Mouse (Mus musculus) embryonic facial prominence, embryonic 14.5 days (tissue): ENCODE data around the gene Snx29. TPM values are rescaled to one million over a fixed set of nuclear protein-coding genes. Genes with fewer than 3 reads are reported as not detected.

Experiments used
- ATAC-seq: fragments of 200-750 bp; cut with Nextera tagmentation; 2 replicates; pipeline ENCODE4 v1.8.0; 2017; ENCODE audit warnings: low read depth, moderate number of reproducible peaks, moderate TSS enrichment
- DNase-seq: peaks from one replicate; pipeline ENCODE4 v3.0.0-alpha.2; 2015; ENCODE audit warnings: low spot score
- H3K27ac ChIP-seq: fragments of 300-500 bp; sonication (generic); replicated peaks from 2 replicates; pipeline ENCODE4 v1.5.1; 2014; ENCODE audit warnings: low read depth, mild to moderate bottlenecking, low read length, moderate library complexity
- H3K27me3 ChIP-seq: fragments of 300-500 bp; sonication (generic); replicated peaks from 2 replicates; pipeline ENCODE4 v1.6.1; 2014; ENCODE audit warnings: low read length; ENCODE audit not compliant: control insufficient read depth, insufficient read depth
- H3K36me3 ChIP-seq: fragments of 300-500 bp; sonication (generic); 2 replicates; pipeline ENCODE4 v1.6.1; 2014; ENCODE audit warnings: low read length, mixed read lengths; ENCODE audit not compliant: control insufficient read depth, insufficient read depth
- H3K4me1 ChIP-seq: fragments of 300-500 bp; sonication (generic); 2 replicates; pipeline ENCODE4 v1.6.1; 2014; ENCODE audit warnings: antibody characterized with exemption, low read length; ENCODE audit not compliant: control insufficient read depth, insufficient read depth
- H3K4me2 ChIP-seq: fragments of 300-500 bp; sonication (generic); 2 replicates; pipeline ENCODE4 v1.6.1; 2014; ENCODE audit warnings: low read depth, mild to moderate bottlenecking, low read length, moderate library complexity, mixed read lengths
- H3K4me3 ChIP-seq: fragments of 300-500 bp; sonication (generic); 2 replicates; pipeline ENCODE4 v1.5.1; 2014; ENCODE audit warnings: low read depth, mild to moderate bottlenecking, low read length
- H3K9ac ChIP-seq: fragments of 300-500 bp; sonication (generic); 2 replicates; pipeline ENCODE4 v1.6.1; 2014; ENCODE audit warnings: low read depth, mild to moderate bottlenecking, low read length, moderate library complexity, mixed read lengths
- H3K9me3 ChIP-seq: fragments of 300-500 bp; sonication (generic); 2 replicates; pipeline ENCODE4 v1.6.1; 2016; ENCODE audit warnings: low read length; ENCODE audit not compliant: control insufficient read depth
- WGBS: fragments of 180-500 bp; shearing (Covaris S2); extraction: QIAGEN DNeasy Blood & Tissue Kit; methylation state at CpG from one replicate; pipeline ENCODE4 v1.1.7; 2014; 5-methylcytosine and 5-hydroxymethylcytosine counted together
- polyA plus RNA-seq: library from polyadenylated mRNA; unstranded; fragments of >200 nt; fragmentation: Nextera tagmentation; extraction: Ambion mirVana; gene quantifications from 2 replicates; pipeline ENCODE4 v1.2.1, GENCODE M21; 2014

The Snx29 gene
- polyA plus RNA-seq, 1 experiment from 2014 or later = 9.7 TPM

DNA sequence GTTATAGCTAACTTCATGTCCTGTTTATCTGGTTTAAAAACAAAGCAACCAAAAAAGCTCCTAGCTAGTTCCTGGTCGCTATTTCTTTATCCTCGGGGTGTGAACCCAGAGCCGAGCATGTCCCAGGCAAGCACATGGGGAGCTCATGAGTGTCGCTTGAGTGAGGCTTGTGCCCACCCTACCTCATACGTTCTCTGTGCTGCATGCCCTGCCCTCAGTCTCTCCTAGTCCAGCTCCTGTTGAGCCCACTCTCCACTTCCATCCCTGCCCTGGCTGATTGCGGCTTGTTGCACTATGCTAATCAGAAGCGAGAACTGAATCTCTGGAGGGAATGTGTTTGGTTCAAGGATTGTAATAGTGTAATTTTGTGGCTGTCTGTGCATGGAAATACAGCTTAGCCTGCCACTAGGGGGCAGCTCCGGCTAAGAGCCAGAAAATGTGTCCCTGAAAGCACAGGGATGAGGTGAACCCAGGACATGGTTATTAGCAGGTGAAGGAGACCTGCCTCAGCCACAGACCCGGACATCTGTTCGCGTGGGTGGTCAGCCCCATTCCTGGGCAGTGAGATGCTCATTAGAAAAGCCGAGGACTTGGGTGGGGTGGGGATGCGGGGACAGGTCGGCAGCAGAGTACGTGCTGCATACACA lies 145.9 kb downstream of the Snx29 start:
- H3K4me2 ChIP-seq = no peak overlapping the region
- no peaks in the 10 kb centered on the region for H3K9me3 ChIP-seq
- 0 out of 2 replicates have a peak, but pooled peaks have one; percentile 37 for ATAC-seq
- peak; percentile 68 for DNase-seq
- WGBS = 56% methylated on average over 15 of the region's 15 CpGs
- H3K27ac ChIP-seq = no peak overlapping the region
- H3K4me1 ChIP-seq = no peaks in the 10 kb centered on the region
- H3K27me3 ChIP-seq = no peaks in the 10 kb centered on the region
- no peak overlapping the region for H3K4me3 ChIP-seq
- no peak overlapping the region for H3K9ac ChIP-seq
- H3K36me3 ChIP-seq = no peaks in the 10 kb centered on the region

DNA sequence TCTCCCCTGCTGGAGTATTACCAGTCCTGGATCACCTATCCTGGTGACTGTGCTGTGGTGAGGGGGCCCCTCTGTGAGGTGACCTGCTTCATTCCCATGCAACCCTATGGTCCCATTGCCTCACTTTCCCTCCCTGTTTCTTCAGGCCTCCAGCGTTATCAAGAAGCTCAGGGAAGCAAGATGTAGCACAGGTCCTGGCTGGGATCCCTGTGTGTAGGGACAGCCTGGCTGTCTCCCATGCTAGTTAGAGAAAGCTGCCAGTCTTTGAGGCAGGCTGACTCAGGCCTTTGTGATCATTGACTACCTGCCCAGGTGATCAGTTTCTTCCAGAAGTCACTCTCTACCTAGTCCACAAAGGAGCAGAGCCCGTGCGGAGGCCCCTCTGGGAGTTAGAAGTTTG lies 146.8 kb downstream of the Snx29 start:
- DNase-seq (no peak), ATAC-seq (no peak)
- Histone ChIP-seq H3K9me3 (no peaks in the 10 kb centered on the region), H3K27ac (no peak overlapping the region), H3K36me3 (no peaks in the 10 kb centered on the region), H3K27me3 (no peaks in the 10 kb centered on the region), H3K4me3 (no peak overlapping the region), H3K9ac (no peak overlapping the region), H3K4me2 (no peak overlapping the region), H3K4me1 (no peaks in the 10 kb centered on the region)
- 95% methylated on average over 3 of the region's 3 CpGs for WGBS

DNA sequence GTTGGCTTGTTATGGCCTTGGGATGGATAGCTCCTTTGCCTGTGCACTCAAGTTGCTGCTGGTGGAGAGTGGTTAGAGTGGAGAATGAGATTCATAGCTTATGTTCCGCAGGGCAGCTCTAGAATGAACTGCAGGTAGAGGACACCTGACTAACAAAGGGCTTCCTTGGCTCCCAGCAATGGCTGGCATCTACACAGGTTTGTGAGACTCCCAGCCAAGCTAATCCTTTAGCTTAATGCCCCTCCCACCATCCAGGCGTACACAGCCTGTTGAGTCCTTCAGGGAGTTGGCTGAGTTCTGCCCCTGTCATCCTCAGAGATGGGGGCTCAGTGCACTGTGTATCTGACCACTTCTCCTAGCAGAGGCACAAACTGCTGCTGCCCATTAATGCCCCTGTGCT lies 148.5 kb downstream of the Snx29 start:
- Histone ChIP-seq H3K36me3 (no peaks in the 10 kb centered on the region), H3K27me3 (no peaks in the 10 kb centered on the region), H3K9me3 (no peaks in the 10 kb centered on the region), H3K4me2 (no peak overlapping the region), H3K4me1 (no peaks in the 10 kb centered on the region), H3K4me3 (no peak overlapping the region), H3K9ac (no peak overlapping the region), H3K27ac (no peak overlapping the region)
- 93% methylated on average over 2 of the region's 2 CpGs for WGBS
- ATAC-seq = no peak
- DNase-seq = no peak

DNA sequence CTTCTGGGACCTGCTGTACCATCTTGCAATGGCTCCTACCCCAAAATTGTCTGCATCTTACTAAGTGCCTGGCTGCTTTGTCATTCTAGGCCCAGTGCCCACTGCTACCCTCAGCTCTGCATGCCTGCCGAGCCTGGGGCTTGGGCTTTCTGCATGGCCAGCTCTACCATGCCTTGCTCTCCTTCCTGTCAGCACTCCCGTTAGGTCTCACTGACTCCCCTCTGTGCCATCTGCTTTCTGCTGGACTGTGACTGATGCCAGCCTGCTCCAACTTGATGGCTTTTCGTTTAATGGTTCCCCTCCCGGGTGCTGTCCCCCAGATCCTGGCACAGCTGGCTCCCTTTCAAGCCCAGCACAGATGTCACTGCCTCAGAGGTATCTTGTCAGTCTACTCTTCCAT lies 150.1 kb downstream of the Snx29 start:
- 82% methylated on average over 4 of the region's 4 CpGs for WGBS
- Histone ChIP-seq H3K27ac (no peak overlapping the region), H3K4me3 (no peak overlapping the region), H3K27me3 (no peaks in the 10 kb centered on the region), H3K4me1 (no peaks in the 10 kb centered on the region), H3K9ac (no peak overlapping the region), H3K9me3 (no peaks in the 10 kb centered on the region), H3K36me3 (no peaks in the 10 kb centered on the region), H3K4me2 (no peak overlapping the region)
- no peak for DNase-seq
- no peak for ATAC-seq

DNA sequence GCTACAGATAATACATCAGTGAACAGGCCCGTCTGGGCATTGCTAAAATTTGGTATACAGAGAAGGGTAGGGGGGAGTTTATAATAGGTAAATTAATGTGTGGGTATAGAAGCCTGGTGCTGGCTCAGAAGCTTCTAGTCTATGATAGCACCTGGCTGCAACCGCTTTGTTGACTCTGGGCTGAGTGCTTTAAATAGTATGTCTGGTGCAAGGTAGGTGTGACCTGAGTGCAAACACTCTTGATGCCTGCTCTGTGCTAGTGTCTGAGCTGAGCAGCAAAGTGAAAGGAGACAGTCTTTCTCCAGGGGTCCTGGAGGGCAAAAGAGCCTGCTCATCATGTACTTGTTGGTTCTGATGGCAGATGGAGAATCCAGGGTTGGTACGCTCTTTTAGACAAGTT lies 150.8 kb downstream of the Snx29 start:
- Histone ChIP-seq H3K4me1 (no peaks in the 10 kb centered on the region), H3K27me3 (no peaks in the 10 kb centered on the region), H3K9ac (no peak overlapping the region), H3K4me3 (no peak overlapping the region), H3K27ac (no peak overlapping the region), H3K4me2 (no peak overlapping the region), H3K36me3 (no peaks in the 10 kb centered on the region), H3K9me3 (no peaks in the 10 kb centered on the region)
- DNase-seq (no peak), ATAC-seq (no peak)
- 95% methylated on average over 3 of the region's 3 CpGs for WGBS

DNA sequence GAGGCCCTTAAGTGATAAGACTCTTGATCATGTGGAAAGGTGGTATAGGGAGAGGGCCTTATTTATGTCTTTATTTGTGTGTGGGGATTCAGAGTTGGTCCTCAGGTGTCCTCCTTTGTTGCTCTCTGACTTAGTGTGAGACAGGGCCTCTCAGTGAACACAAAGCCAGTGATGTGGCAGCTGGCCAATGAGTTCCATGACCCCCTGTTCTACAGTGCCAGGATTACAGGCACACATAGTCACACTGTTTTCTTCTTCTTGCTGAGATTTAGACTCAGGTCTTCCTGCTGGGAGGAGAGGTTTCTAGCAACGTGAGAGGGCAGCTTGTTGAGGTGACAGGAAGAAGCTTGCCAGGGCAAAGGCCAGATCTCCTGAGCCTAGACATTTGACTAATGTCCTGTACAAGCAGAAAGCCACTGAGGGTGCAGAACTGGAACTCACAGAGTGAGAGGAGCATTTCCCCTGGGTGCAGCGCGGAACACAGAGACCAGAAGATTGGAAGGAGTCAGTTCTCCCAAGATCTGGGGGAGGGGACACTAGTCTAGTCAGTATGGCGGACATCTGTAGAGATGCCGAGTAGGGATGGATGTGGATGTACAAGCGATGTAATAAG lies 151.3 kb downstream of the Snx29 start:
- no peak for ATAC-seq
- H3K36me3 ChIP-seq = no peaks in the 10 kb centered on the region
- H3K4me3 ChIP-seq = no peak overlapping the region
- no peaks in the 10 kb centered on the region for H3K27me3 ChIP-seq
- no peak overlapping the region for H3K9ac ChIP-seq
- WGBS = 75% methylated on average over 6 of the region's 6 CpGs
- no peaks in the 10 kb centered on the region for H3K4me1 ChIP-seq
- no peaks in the 10 kb centered on the region for H3K9me3 ChIP-seq
- no peak overlapping the region for H3K27ac ChIP-seq
- DNase-seq = no peak
- H3K4me2 ChIP-seq = no peak overlapping the region

DNA sequence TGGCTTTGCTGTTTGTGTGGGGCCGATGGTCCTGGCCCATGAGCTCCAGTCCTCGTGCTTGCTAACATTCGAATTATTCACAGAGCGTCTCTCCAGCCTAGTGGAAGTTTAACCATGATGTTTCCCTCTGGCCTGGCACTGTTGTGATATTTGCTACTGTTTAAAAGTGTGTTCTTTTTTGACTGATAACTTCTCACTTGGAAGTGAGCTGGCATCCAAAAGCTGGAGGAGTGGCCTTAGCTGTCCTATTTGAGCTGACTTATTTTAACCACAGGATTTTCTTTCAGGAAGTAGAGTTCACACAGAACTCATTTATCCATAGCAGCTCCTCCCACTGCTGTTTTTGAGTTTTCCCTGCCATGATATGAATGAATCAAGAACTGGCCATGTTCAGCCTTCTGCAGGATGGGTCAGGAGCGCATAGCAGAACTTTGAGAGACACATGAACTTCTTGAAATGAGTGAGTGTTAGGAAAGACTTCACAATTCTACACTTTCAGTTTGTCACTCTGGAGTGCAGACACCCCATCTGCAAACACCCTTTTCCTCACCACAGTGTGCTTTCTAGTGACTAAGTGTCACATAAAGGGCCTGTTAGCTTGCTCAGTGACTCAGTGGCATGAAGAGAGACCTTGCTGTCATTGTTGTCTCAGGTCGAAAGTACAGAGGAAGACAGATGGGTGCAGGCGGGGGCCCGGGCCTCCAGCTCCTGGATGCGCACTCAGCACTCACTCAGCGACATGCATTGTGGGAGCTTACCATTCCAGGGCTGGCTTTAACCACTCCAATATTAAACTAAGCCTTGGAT lies 152.6 kb downstream of the Snx29 start:
- no peak overlapping the region for H3K4me2 ChIP-seq
- no peaks in the 10 kb centered on the region for H3K36me3 ChIP-seq
- no peak overlapping the region for H3K4me3 ChIP-seq
- 82% methylated on average over 10 of the region's 10 CpGs for WGBS
- H3K9ac ChIP-seq = no peak overlapping the region
- no peaks in the 10 kb centered on the region for H3K27me3 ChIP-seq
- no peaks in the 10 kb centered on the region for H3K9me3 ChIP-seq
- H3K27ac ChIP-seq = no peak overlapping the region
- ATAC-seq (no peak), DNase-seq (no peak)
- H3K4me1 ChIP-seq = no peaks in the 10 kb centered on the region

DNA sequence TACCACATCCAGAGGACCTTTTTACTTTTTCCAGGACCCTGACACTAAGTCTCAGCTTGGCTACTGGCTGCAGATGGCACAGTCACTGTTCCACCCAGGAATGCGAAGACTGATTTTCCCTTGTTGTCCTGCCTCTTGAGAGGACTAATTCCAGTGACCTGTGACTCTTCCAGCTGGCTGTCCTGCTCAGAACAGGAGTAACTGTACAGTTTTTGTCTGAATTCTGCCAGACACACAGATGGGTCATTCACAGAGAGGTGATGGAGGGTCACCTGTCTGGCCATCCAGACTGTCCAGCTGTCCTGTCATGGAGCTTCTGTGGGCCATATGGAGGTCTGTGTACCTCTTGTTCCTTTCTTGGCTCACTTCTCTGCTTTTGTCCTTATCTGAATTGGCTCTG lies 153.6 kb downstream of the Snx29 start:
- no peak for DNase-seq
- H3K9me3 ChIP-seq = no peaks in the 10 kb centered on the region
- H3K9ac ChIP-seq = no peak overlapping the region
- no peak overlapping the region for H3K27ac ChIP-seq
- H3K4me2 ChIP-seq = no peak overlapping the region
- no peaks in the 10 kb centered on the region for H3K27me3 ChIP-seq
- no peaks in the 10 kb centered on the region for H3K36me3 ChIP-seq
- 87% methylated on average over 1 of the region's 1 CpGs for WGBS
- ATAC-seq = no peak
- no peaks in the 10 kb centered on the region for H3K4me1 ChIP-seq
- H3K4me3 ChIP-seq = no peak overlapping the region
